Mouse (Mus musculus): ENCODE measurements around the gene Ccdc137.
"Not testable (repeated sequence)": the region's sequence is repeated elsewhere in the genome, so short reads cannot be mapped to it uniquely, and the experiment has no call there.

- TF ChIP-seq POLR2A (IDR thresholded peaks at IDR 0.05; ENCODE audit: extremely low read depth, insufficient read depth, low read length) = not testable (repeated sequence)
- TF ChIP-seq CTCF (IDR thresholded peaks at IDR 0.05; ENCODE audit: low read depth, low read length) = 0 out of 2 replicates have a peak, but pooled peaks have one; percentile 0
These were observed 44.3 kb upstream of the Ccdc137 start for GRCm38 (mm10) chr11:120413621-120414020.
